Mouse (Mus musculus) bone marrow, adult 2 months (tissue): ENCODE measurements around the gene Optc.

Experiments
- CTCF ChIP-seq: fragments of 200-500 bp; IDR thresholded peaks from 2 replicates; pipeline ENCODE4 v1.5.1; 2011; ENCODE audit warnings: low read length, control low read depth; ENCODE audit not compliant: control insufficient read depth, insufficient read depth
- POLR2A ChIP-seq: fragments of 200-500 bp; IDR thresholded peaks from 2 replicates; pipeline ENCODE4 v1.6.1; 2011; ENCODE audit warnings: low read depth, mild to moderate bottlenecking, control low read depth, low read length, borderline replicate concordance; ENCODE audit not compliant: control insufficient read depth

DNA sequence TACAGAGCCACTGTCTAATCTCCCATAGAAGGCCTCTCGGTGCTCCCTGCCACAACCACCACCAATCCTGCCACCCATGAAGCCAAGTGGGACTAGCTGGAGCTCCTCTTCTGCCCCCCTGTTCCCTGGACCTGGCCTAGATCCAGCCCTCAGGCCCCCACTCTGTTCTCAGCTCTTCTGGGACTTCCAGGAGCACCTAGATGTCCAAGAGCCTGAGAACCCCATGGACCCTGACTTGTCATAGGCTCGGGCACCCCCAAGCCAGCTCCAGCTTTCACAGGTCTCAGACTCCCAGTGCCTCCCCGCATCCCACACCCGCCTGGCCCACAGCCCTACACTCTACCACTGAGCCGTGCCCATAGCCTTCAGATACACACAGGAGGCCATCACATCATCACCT lies 15.3 kb upstream of the Optc start:
- TF ChIP-seq POLR2A (no peak), CTCF (no peak)
